ENCODE assay signal across 17 mouse cellular contexts in the genomic region with DNA sequence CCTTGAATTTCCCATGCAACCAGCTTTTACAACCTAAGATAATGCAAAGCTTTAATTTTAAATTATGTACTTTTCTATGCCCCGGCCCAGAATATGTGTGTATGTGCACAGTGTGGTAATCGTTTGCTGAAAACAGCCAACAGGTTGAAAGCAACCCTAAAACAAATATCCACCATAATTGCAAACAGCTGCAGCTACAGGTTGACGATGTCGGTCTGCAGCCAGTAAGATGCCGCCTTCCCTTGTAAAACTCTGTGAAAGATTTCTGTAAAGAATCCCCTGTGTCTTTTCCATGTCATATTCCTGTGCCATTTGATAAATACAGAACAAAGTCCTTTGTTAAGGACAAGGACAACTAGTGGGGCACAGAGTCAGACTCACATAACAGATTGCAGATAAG.
"Had no signal": no experiment of that assay in that cellular context is flagged by ENCODE, and none has a peak within 500 bp of the region (broad histone marks: within the 10 kb centered on the region; RNA-seq: fewer than 3 reads in every experiment).

No protein-coding gene starts in this region.

- H3K9ac ChIP-seq: liver, embryonic 13.5 days; midbrain, embryonic 12.5 days; neural tube, embryonic 13.5 days; stomach, embryonic 15.5 days had no signal

- H3K27ac ChIP-seq: liver, embryonic 13.5 days; midbrain, embryonic 12.5 days; neural tube, embryonic 13.5 days; stomach, embryonic 15.5 days had no signal

- H3K27me3 ChIP-seq: liver, embryonic 13.5 days; midbrain, embryonic 12.5 days; neural tube, embryonic 13.5 days; stomach, embryonic 15.5 days had no signal

- H3K9me3 ChIP-seq: liver, embryonic 13.5 days; midbrain, embryonic 12.5 days; neural tube, embryonic 13.5 days; stomach, embryonic 15.5 days had no signal

- DNase-seq: kidney, adult 9 months; kidney, postnatal 14 days; kidney, postnatal 4 days; left cerebral cortex, postnatal 4 days; liver, embryonic 13.5 days; lung, adult 2 months; lung, postnatal 14 days; lung, postnatal 4 days; retina, postnatal 1 day; right cerebral cortex, postnatal 25 days; spleen, adult 18-20 months; thymus, postnatal 25 days had no signal

- H3K4me2 ChIP-seq: liver, embryonic 13.5 days; midbrain, embryonic 12.5 days; neural tube, embryonic 13.5 days; stomach, embryonic 15.5 days had no signal

- H3K4me3 ChIP-seq: liver, embryonic 13.5 days; midbrain, embryonic 12.5 days; myocyte; neural tube, embryonic 13.5 days; stomach, embryonic 15.5 days had no signal

- H3K4me1 ChIP-seq: liver, embryonic 13.5 days; midbrain, embryonic 12.5 days; neural tube, embryonic 13.5 days; stomach, embryonic 15.5 days had no signal

- ATAC-seq: midbrain, embryonic 16.5 days had no signal
